ENCODE assay signal across 23 mouse cellular contexts in genomic region chr9:102546256-102547027, GRCm38 (mm10). TPM values are rescaled to one million over a fixed set of nuclear protein-coding genes. Genes with fewer than 3 reads are reported as not detected.
DNase-seq lines count a peak whose midpoint lies in the region; ATAC-seq lines count a peak whose summit lies in the region.
"Had no signal": no experiment of that assay in that cellular context is flagged by ENCODE, and none has a peak within 500 bp of the region (broad histone marks: within the 10 kb centered on the region; RNA-seq: fewer than 3 reads in every experiment).

No protein-coding gene starts in this region.

- 39% methylated on average over 20 of the region's 20 CpGs for WGBS in forebrain, embryonic 12.5 days
- 46% methylated on average over 20 of the region's 20 CpGs for WGBS in hindbrain, embryonic 16.5 days
- 23% methylated on average over 20 of the region's 20 CpGs for WGBS in midbrain, embryonic 16.5 days

- H3K9me3 ChIP-seq in forebrain, embryonic 12.5 days, result no peaks in the 10 kb centered on the region
- H3K9me3 ChIP-seq in hindbrain, embryonic 16.5 days (ENCODE audit: control insufficient read depth, low read length), result no peaks in the 10 kb centered on the region
- H3K9me3 ChIP-seq in midbrain, embryonic 16.5 days (replicated peaks; ENCODE audit: control insufficient read depth, low read length, poor library complexity, severe bottlenecking), result no peaks in the 10 kb centered on the region
- H3K9me3 ChIP-seq: heart, embryonic 15.5 days had no signal

- H3K4me1 ChIP-seq in forebrain, embryonic 12.5 days, result peaks cover 42% of the 10 kb centered on the region
- peaks cover 34% of the 10 kb centered on the region for H3K4me1 ChIP-seq in hindbrain, embryonic 16.5 days (ENCODE audit: control insufficient read depth, insufficient read depth, low read depth, low read length)
- H3K4me1 ChIP-seq in midbrain, embryonic 16.5 days (ENCODE audit: control insufficient read depth, insufficient read depth, low read length), result peaks cover 44% of the 10 kb centered on the region

- ATAC-seq in forebrain, embryonic 12.5 days (ENCODE audit: low FRiP score), result no peak
- no peak for ATAC-seq in hindbrain, embryonic 16.5 days
- no peak for ATAC-seq in midbrain, embryonic 16.5 days
- ATAC-seq: CD4-positive, CD25-positive, alpha-beta regulatory T cell, adult 4 months had no signal

- H3K4me3 ChIP-seq in forebrain, embryonic 12.5 days (replicated peaks), result no peak overlapping the region
- no peak overlapping the region for H3K4me3 ChIP-seq in hindbrain, embryonic 16.5 days (ENCODE audit: low read length)
- no peak overlapping the region; the same call in 1 of the 2 replicates for H3K4me3 ChIP-seq in midbrain, embryonic 16.5 days (ENCODE audit: low read depth, low read length)
- H3K4me3 ChIP-seq: heart, embryonic 15.5 days had no signal

- no peaks in the 10 kb centered on the region for H3K36me3 ChIP-seq in forebrain, embryonic 12.5 days (replicated peaks)
- H3K36me3 ChIP-seq in hindbrain, embryonic 16.5 days (ENCODE audit: control insufficient read depth, insufficient read depth, low read length), result no peaks in the 10 kb centered on the region
- no peaks in the 10 kb centered on the region for H3K36me3 ChIP-seq in midbrain, embryonic 16.5 days (ENCODE audit: control insufficient read depth, insufficient read depth, low read length)
- H3K36me3 ChIP-seq: G1E; heart, embryonic 15.5 days had no signal

- no peak overlapping the region for H3K9ac ChIP-seq in forebrain, embryonic 12.5 days
- H3K9ac ChIP-seq in hindbrain, embryonic 16.5 days (ENCODE audit: low read depth, low read length), result no peak overlapping the region
- no peak overlapping the region for H3K9ac ChIP-seq in midbrain, embryonic 16.5 days (ENCODE audit: low read depth, low read length)
- H3K9ac ChIP-seq: heart, embryonic 15.5 days had no signal

- H3K4me2 ChIP-seq in forebrain, embryonic 12.5 days, result peak overlapping the region; percentile 75
- peak overlapping the region; percentile 84 for H3K4me2 ChIP-seq in hindbrain, embryonic 16.5 days (ENCODE audit: low read length)
- peak overlapping the region; percentile 64 for H3K4me2 ChIP-seq in midbrain, embryonic 16.5 days (ENCODE audit: low read length)
- H3K4me2 ChIP-seq: heart, embryonic 15.5 days had no signal

- H3K27me3 ChIP-seq in forebrain, embryonic 12.5 days, result peaks cover 68% of the 10 kb centered on the region
- no peaks in the 10 kb centered on the region for H3K27me3 ChIP-seq in hindbrain, embryonic 16.5 days (replicated peaks; ENCODE audit: control insufficient read depth, insufficient read depth, low read length)
- H3K27me3 ChIP-seq in midbrain, embryonic 16.5 days (ENCODE audit: control insufficient read depth, insufficient read depth, low read depth, low read length), result no peaks in the 10 kb centered on the region

- no peak overlapping the region for H3K27ac ChIP-seq in forebrain, embryonic 12.5 days
- no peak overlapping the region for H3K27ac ChIP-seq in hindbrain, embryonic 16.5 days (ENCODE audit: low read depth, low read length)
- H3K27ac ChIP-seq in midbrain, embryonic 16.5 days (ENCODE audit: low read length), result peak overlapping the region; percentile 56
- H3K27ac ChIP-seq: heart, embryonic 15.5 days; stomach, postnatal 0 days had no signal

- peak; percentile 52 for DNase-seq in brain, embryonic 18.5 days (ENCODE audit: low read depth, low spot score)
- DNase-seq in adrenal gland, adult (ENCODE audit: inconsistent age in 2 of 2, low spot score in 1 of 2), result no peak
- no peak for DNase-seq in cerebellum, postnatal 25 days
- no peak for DNase-seq in layer of hippocampus, adult 18-20 months (ENCODE audit: low spot score in 2 of 2)
- DNase-seq: adrenal gland, adult 2 months; cerebellum, adult 9-11 months; gastrocnemius, postnatal 10 days; heart, adult 18-20 months; kidney, adult 2 months; kidney, postnatal 4 days; layer of hippocampus, postnatal 36 days; lung, adult 18-20 months; lung, postnatal 36 days; thymus, postnatal 14 days had no signal

RNA-seq across cellular contexts. Expression of gene Ky, which starts 40.9 kb away (rescaled TPM):
- 0.08 and 0.17 TPM in 2 replicates for polyA plus RNA-seq in forebrain, embryonic 12.5 days (2016; fragmentation: Nextera tagmentation; extraction: Ambion mirVana)
- 1.1 TPM in 2 replicates for polyA plus RNA-seq in hindbrain, embryonic 16.5 days (2015; fragmentation: Nextera tagmentation; extraction: Ambion mirVana)
- polyA plus RNA-seq in midbrain, embryonic 16.5 days (2015; fragmentation: Nextera tagmentation; extraction: Ambion mirVana), result 0.51 and 0.90 TPM in 2 replicates
- 1 to 10 TPM; 2.3 to 3.0 TPM for total RNA-seq in layer of hippocampus, adult 18-20 months (2021)
- total RNA-seq: hematopoietic stem cell, adult 5-6 weeks had no signal
- polyA plus RNA-seq: G1E; liver, adult 2 months had no signal
